Mouse (Mus musculus) G1E (cell line): Measurements from ENCODE around the gene Nol6. TPM values are rescaled to one million over a fixed set of nuclear protein-coding genes. Genes with fewer than 3 reads are reported as not detected.
A peak's percentile ranks its signal among the peaks of the same experiment; 100 is the strongest.

Source experiments
- ATAC-seq: 2 replicates; pipeline ENCODE4 v1.8.0; 2016; ENCODE audit warnings: mild to moderate bottlenecking; ENCODE audit not compliant: insufficient number of reproducible peaks, poor library complexity, low FRiP score, severe bottlenecking; ENCODE audit errors: extremely low read depth
- DNase-seq: peaks from one replicate; pipeline ENCODE4 v3.0.0; 2012; ENCODE audit warnings: low spot score
- H3K27me3 ChIP-seq: 2 replicates; pipeline ENCODE4 v1.6.1; 2012; ENCODE audit warnings: mild to moderate bottlenecking, low read length, inconsistent platforms; ENCODE audit not compliant: insufficient read depth
- H3K36me3 ChIP-seq: replicated peaks from 2 replicates; pipeline ENCODE3; 2012; ENCODE audit warnings: mild to moderate bottlenecking, inconsistent platforms
- H3K4me1 ChIP-seq: 2 replicates; pipeline ENCODE4 v1.6.1; 2012; ENCODE audit warnings: low read depth, low read length, inconsistent platforms, mixed read lengths; ENCODE audit not compliant: insufficient read depth
- H3K4me3 ChIP-seq: 2 replicates; pipeline ENCODE4 v1.5.1; 2012; ENCODE audit warnings: low read depth, mild to moderate bottlenecking, inconsistent platforms, low read length, moderate library complexity, mixed read lengths
- H3K9me3 ChIP-seq: replicated peaks from 2 replicates; pipeline ENCODE4 v1.6.1; 2012; ENCODE audit warnings: inconsistent platforms
- CTCF ChIP-seq: IDR thresholded peaks from 2 replicates; pipeline ENCODE4 v1.5.1; 2012; ENCODE audit warnings: low read depth, low read length, inconsistent platforms, mixed read lengths
- GATA1 ChIP-seq: IDR thresholded peaks from 2 replicates; pipeline ENCODE4 v1.6.1; 2012; ENCODE audit warnings: borderline replicate concordance, low read length, inconsistent platforms, mixed read lengths
- GATA2 ChIP-seq: IDR thresholded peaks from 2 replicates; pipeline ENCODE4 v1.6.1; 2012; ENCODE audit warnings: low read depth, low read length, inconsistent platforms, borderline replicate concordance
- POLR2AphosphoS5 ChIP-seq: IDR thresholded peaks from 2 replicates; pipeline ENCODE4 v1.6.1; 2012; ENCODE audit warnings: low read depth, low read length, inconsistent platforms; ENCODE audit not compliant: insufficient replicate concordance
- TAL1 ChIP-seq: conservative IDR thresholded peaks from 2 replicates; pipeline ENCODE4 v1.6.1; 2012; ENCODE audit warnings: low read depth, low read length, inconsistent platforms, mixed read lengths
- polyA plus RNA-seq: library from polyadenylated mRNA; stranded (reverse); fragments of >175 nt; gene quantifications from 2 replicates; pipeline ENCODE4 v1.2.3, GENCODE M21; 2012
- total RNA-seq, 2 experiments: library from RNA; stranded (forward) in 1 of 2; stranded (reverse) in 1 of 2; fragments of 200-1000 nt in 1 of 2; fragments of >200 nt in 1 of 2; fragmentation: Nextera tagmentation in 1 of 2; gene quantifications; 2 replicates each; pipeline ENCODE4 v1.2.3; 2014 to 2017

The Nol6 gene
- total and polyA plus RNA-seq, 3 experiments = 15.9 to 82.3 (median 28.5) TPM

GRCm38 (mm10) chr4:41153146-41153545 is 28.9 kb upstream of the Nol6 start:
- ATAC-seq = no peak
- DNase-seq = no peak
- Histone ChIP-seq H3K27me3 (no peaks in the 10 kb centered on the region), H3K4me3 (no peak overlapping the region), H3K9me3 (no peaks in the 10 kb centered on the region), H3K4me1 (peaks cover 11% of the 10 kb centered on the region), H3K36me3 (peaks cover 28% of the 10 kb centered on the region)
- TF ChIP-seq GATA2 = no peak
- TF ChIP-seq POLR2AphosphoS5 = no peak

GRCm38 (mm10) chr4:41151186-41151585 is 26.9 kb upstream of the Nol6 start:
- ATAC-seq = no peak
- Histone ChIP-seq H3K27me3 (no peaks in the 10 kb centered on the region), H3K36me3 (peaks cover 34% of the 10 kb centered on the region), H3K4me3 (no peak overlapping the region), H3K4me1 (peaks cover 10% of the 10 kb centered on the region), H3K9me3 (no peaks in the 10 kb centered on the region)
- no peak for DNase-seq
- no peak for TF ChIP-seq GATA1
- TF ChIP-seq POLR2AphosphoS5 = no peak
- no peak for TF ChIP-seq GATA2
- TF ChIP-seq CTCF = no peak
- no peak for TF ChIP-seq TAL1

- peaks cover 39% of the 10 kb centered on the region for H3K36me3 ChIP-seq
- H3K4me1 ChIP-seq = peaks cover 10% of the 10 kb centered on the region
- no peak for TF ChIP-seq CTCF
- no peak for TF ChIP-seq GATA2
- TF ChIP-seq TAL1 = no peak
- no peak for TF ChIP-seq GATA1
- no peak for TF ChIP-seq POLR2AphosphoS5
- H3K4me3 ChIP-seq = no peak overlapping the region
- H3K9me3 ChIP-seq = no peaks in the 10 kb centered on the region
- no peaks in the 10 kb centered on the region for H3K27me3 ChIP-seq
- no peak for DNase-seq
- no peak for ATAC-seq
These were observed 25.6 kb upstream of the Nol6 start for GRCm38 (mm10) chr4:41149891-41150290.

- Histone ChIP-seq H3K27me3 (no peaks in the 10 kb centered on the region), H3K4me3 (no peak overlapping the region), H3K4me1 (peaks cover 20% of the 10 kb centered on the region), H3K36me3 (peaks cover 61% of the 10 kb centered on the region), H3K9me3 (no peaks in the 10 kb centered on the region)
- TF ChIP-seq TAL1 = no peak
- DNase-seq = no peak
- ATAC-seq = no peak
These were observed 18.3 kb upstream of the Nol6 start for GRCm38 (mm10) chr4:41142601-41143000.

- Histone ChIP-seq H3K4me1 (peaks cover 30% of the 10 kb centered on the region), H3K4me3 (no peak overlapping the region), H3K27me3 (no peaks in the 10 kb centered on the region), H3K36me3 (peaks cover 49% of the 10 kb centered on the region), H3K9me3 (no peaks in the 10 kb centered on the region)
- TF ChIP-seq TAL1 (no peak), CTCF (no peak), GATA1 (no peak), POLR2AphosphoS5 (no peak), GATA2 (no peak)
- no peak for ATAC-seq
- no peak for DNase-seq
These were observed 16.1 kb upstream of the Nol6 start for GRCm38 (mm10) chr4:41140174-41140875.

GRCm38 (mm10) chr4:41136811-41137210 is 12.6 kb upstream of the Nol6 start:
- Histone ChIP-seq H3K27me3 (no peaks in the 10 kb centered on the region), H3K9me3 (no peaks in the 10 kb centered on the region), H3K4me1 (peaks cover 54% of the 10 kb centered on the region), H3K36me3 (peaks cover 24% of the 10 kb centered on the region), H3K4me3 (peak overlapping the region; percentile 85)
- DNase-seq (no peak), ATAC-seq (no peak)
- TF ChIP-seq POLR2AphosphoS5 (no peak), CTCF (no peak), GATA2 (no peak), GATA1 (no peak), TAL1 (no peak)

- H3K4me1 ChIP-seq = peaks cover 54% of the 10 kb centered on the region
- no peaks in the 10 kb centered on the region for H3K9me3 ChIP-seq
- ATAC-seq (no peak), DNase-seq (no peak)
- H3K36me3 ChIP-seq = peaks cover 23% of the 10 kb centered on the region
- TF ChIP-seq POLR2AphosphoS5 (no peak), GATA1 (no peak), GATA2 (no peak), TAL1 (no peak), CTCF (no peak)
- H3K4me3 ChIP-seq = peak overlapping the region; percentile 85
- H3K27me3 ChIP-seq = no peaks in the 10 kb centered on the region
These were observed 12.2 kb upstream of the Nol6 start for GRCm38 (mm10) chr4:41136454-41136805.
